Mouse (Mus musculus): ENCODE measurements around the gene Paqr8.
A peak's percentile ranks its signal among the peaks of the same experiment; 100 is the strongest.

The Paqr8 gene

DNA sequence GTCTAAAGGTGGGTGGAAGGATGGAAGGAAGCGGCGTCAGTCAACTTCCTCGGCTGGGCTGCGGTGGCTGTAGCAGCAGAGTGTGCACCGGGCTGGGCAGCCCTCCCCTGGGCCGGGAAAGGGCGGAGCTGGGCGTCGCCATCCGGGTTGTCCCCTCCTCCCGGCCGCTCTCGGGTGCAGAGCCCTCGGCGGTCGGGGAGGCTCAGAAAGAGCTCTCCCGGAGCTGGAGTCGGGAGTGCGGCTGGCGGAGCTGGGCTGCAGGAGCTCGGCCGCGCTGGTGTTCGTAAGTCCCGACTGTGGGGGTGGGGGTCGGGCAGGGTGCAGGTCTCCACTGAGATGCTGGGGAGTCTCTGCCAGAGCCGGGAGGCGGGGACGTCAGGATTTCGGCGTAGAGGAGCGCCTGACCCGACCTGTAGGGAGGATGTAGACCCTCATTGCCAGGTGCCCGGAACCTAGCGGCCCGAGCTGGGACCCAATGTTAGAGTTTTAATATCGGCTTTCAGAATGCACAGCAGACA lies at the start of gene Paqr8:
Gene Paqr8, plus strand, starts transcription at position 203 of the 518 bp plus-strand sequence.
- peak; percentile 94 for ATAC-seq (ENCODE audit: low TSS enrichment)

DNA sequence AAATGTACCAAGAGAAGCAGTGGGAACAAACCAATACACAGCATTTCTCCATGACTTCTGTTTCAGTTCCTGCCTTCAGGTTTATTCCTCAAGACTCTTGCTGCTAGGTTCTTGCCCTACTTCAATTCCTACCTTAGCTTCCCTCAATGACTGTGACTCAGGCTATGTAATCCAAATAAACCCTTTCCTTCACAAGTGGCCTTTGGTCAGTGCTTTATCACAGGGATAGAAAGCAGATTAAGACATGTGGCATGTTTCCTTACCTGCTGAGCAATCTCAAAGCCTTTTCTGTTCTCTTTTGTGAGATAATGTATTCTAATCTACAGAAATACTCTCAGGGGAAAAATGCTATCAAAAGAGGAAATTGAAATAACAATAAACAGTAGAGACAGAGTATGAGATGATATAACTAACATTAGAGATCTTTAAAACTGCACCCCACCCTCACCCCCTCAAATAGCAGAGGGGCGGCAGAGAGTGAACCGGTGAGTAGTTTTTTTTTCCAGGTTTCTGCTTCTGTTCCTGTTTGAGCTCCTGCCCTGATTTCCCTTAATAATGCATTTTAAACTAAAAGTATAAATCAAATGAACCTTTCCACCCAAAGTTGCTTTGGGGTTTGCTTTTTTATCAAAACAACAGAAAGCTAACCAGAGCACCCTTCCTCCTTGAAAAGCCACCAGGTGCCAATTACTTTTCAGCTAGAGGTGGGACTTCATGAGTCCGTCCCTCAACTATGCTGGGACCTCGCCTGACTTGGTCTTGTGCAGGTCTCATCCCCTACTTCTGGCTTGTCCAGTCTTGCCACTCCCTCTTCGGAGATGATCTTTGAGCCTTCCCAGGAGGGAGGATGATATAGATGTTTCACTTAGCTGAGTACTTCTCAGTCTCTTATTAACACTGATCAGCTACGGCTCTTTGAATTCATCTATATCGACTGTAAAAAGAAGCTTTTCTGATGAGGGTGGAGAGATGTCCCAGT lies 33.2 kb upstream of the Paqr8 start:
- ATAC-seq (ENCODE audit: low TSS enrichment) = no peak

DNA sequence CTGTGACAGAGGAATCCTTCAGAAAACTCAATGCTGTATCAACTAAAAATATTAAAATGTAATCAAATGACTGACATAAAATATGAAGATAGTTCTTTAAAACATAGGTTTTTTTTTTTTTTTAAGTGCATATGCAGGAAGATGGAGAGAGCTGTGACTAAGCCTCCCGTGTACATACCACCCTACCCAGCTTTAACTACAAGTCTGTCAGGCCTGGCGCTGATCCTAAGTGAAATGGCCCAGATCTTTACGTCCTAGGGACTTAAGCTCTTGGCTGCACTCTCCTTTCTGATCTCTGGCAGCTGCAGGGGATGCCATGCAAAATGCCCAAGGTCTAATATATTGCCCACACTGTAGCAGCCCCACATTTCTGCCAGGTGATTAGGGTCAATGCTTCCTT lies 29.6 kb upstream of the Paqr8 start:
- ATAC-seq (ENCODE audit: low TSS enrichment) = peak; percentile 67; the same call in 1 of the 2 replicates

DNA sequence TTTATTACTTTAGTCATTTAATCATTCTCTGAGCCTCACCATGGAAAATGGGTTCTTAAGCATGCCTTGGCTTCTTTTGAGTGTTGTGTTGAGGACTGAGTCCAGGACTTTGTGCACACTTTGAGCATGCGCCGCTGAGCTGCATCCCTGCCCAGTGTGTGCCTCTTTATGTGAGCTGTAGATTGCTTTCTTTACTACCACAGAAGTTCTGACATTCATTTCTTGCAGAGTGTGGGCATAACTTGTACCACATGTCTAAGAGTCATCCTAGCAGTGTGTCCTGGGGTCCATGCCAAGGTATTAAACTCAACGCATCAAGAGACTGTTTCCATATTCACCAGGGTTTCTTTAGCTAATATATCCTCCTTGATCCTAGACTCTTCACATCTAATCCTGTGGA lies 28.5 kb upstream of the Paqr8 start:
- ATAC-seq (ENCODE audit: low TSS enrichment) = peak; percentile 57

DNA sequence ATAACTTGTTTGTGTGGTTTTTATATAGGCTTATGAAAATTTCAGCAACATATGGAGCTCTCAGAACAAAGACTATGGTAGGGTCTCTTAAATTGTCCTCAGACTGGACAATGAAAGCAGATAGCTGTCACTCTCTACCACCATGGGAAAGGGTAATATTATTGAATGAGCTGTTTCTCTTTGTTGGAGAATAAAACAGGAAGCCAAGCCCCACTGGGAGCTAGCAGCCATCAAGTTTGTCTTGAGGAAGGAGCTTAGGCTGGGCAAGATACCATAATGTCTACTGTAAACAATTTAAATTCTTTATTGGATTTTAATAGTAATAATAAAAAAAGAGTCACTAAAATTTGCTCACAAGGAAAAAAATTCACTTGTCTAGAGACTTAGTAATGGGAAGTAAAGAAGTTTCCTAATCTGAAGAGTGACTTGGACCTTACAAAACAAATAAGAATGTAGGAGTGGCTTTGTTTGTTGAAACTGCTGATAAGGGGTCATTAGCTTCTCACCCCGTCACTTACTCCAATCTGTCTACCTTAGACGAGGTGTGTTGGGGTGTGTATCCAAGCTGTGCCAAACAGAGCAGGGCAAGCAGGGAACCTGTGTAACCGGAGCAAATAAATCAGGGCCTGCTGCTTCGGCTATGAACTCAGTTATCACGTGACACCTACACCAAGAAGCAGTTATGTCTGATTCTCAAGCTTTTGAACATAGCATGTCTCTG lies 26.8 kb upstream of the Paqr8 start:
- no peak for ATAC-seq (ENCODE audit: low TSS enrichment)

DNA sequence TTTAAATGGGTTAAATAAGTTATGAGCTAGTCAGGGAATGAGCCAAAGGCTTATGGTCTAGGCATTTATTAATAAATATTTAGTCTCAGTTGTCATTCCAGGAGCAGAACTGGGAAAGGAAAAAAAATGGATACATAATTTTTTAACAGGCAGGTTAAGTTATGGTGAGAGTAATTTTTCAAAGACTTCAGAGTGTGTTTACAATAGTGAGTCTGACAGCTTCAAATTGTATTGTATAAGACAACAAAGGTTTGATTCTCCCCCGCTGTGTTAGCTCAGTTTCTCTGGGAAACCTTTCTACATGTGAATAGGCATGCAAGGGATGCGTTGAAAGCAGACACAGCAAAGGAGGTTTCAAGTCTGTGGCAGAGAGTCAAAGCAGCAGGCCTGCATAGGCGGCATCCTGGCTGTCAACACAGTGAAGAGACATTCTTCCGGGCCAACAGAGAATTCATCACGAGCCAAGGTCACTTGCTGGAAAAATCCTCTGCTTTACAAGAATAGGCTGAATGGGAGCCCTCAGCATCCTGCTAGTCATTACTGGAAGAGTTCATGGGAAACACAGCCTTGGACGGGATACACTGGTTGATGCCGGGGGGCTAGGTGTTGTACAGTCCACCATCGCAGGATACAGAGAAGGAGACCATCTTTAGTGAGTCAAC lies 23.0 kb upstream of the Paqr8 start:
- peak; percentile 94 for ATAC-seq (ENCODE audit: low TSS enrichment)

DNA sequence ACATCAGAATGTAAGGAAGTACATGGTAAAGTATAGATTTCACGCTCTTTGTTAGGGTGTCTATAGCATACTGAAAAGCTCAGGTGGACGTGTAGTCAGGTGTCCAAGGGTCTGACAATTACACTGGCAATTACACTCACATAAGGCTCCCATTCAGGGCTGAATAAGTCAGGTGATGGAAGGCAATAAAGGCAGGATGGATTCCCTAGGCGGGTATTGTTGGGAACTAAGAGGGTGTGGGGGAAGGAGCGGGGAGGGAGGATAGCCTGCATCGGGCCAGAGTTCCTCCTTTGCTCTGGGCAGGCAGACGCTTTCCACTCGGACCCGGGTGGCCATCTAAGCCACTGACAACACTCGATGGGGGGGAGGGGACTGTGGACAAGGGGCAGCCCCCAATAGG lies 22.4 kb upstream of the Paqr8 start:
- 0 out of 2 replicates have a peak, but pooled peaks have one; percentile 9 for ATAC-seq (ENCODE audit: low TSS enrichment)

DNA sequence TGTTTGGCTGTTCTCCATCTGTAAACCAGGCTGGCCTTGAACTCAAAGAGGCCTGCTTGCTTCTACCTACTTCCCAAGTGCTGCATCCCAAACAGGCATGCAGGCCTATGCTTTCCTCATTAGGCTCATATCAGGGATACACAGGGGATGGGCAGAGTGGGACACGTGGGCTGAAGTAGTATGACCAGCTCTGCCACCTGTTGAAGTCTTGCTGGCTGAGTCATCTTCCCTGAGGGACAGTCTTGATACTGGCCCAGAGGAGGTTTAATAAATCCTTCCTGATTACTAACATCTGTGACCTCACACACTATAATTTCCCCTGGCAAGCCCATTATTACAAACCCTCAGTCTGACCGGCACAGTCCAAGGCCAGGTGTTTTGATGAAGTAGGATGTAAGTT lies 19.5 kb upstream of the Paqr8 start:
- no peak for ATAC-seq (ENCODE audit: low TSS enrichment)

DNA sequence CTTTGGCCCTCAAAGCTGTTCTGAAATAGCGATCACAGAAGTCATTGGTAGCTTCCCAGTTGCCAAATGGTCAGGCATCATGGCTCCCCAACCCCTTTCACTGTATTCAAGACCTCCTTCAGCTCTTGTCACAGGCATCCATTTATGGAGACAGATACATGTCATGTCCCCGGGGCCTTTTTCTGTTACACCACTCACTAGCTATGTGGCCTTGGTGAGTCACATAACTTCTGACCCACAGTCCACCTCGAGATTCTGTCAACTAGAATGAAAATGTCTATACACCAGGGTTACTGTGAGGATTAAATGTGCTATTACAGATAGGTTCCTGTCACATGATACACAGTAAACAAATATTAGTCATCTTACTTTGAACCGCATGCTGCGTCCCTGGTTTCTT lies 17.9 kb upstream of the Paqr8 start:
- no peak for ATAC-seq (ENCODE audit: low TSS enrichment)

DNA sequence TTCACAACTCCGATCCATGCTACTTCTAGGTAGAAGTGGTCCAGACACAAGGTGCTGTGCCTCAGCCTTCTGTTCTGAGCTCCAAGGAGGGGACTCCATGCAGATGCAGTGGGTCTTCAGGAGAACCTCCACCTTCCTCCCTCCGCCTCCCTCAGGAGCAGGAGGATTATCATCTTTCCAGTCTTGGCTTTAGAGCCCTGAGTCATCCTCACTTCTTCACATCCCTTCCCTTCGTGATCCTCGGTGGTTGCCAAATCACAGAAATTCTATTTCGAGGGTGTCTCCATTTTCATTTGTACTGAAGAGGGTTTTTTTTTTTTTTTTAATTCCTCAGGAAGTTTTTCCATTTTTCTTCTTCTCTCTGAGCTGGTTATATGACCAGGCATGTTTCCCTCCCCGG lies 16.3 kb upstream of the Paqr8 start:
- ATAC-seq (ENCODE audit: low TSS enrichment) = peak; percentile 92

DNA sequence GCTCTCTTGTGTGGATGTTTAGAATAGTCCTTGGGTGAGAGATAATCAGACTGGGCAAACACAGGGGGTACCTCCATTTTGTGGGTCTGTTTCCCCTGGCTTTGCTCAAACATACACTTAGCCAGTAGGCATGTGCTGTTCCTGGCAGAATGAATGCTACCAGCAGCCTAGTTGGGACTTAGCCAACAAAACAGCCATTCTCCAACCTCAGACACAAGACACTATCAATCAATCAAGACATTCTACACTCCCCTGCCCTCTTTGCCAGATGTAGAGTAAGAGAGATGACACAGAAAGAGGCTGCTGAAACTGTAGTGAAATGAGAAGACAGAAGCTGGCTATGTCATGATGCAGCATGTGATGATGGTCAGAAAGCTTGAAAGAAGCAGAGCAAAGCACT lies 13.1 kb upstream of the Paqr8 start:
- no peak for ATAC-seq (ENCODE audit: low TSS enrichment)

DNA sequence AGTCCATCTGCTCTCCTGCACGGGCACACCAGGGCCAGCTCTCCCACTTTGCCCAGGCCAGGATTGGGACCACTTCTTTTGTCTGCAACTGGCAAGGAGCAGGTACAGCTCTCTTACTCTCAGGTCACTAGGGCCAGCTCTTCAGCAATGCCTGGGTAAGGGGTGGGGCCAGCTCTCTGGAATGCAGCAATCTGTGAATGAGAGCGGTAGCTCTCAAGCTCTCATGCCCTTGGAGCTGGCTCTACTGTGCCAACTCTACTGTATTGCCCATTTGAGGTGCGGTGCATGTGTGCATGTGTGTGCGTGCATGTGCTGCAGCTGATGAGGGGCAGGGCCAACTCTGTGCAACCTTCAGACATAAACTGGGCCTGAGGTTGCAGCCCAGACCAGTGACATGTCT lies 11.0 kb upstream of the Paqr8 start:
- ATAC-seq (ENCODE audit: low TSS enrichment) = no peak

DNA sequence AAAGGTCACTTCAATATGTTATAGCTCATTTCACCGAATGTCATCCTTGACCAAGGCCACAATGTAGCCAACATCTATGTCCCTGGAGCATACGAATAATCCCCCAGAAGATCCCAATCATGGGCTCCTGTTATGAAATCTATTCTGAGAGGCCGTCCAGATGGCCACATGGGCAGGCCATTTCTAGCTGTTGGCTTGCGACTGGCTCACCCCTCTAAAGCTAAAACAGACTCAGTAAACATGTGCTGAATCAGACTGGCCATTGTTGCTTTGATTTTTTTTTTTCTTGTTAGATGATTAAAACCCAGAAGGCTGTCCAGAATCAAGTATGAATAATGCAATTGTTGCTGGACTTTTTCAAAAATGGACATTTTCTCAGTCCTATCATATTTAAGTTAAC lies 7.3 kb upstream of the Paqr8 start:
- peak; percentile 63 for ATAC-seq (ENCODE audit: low TSS enrichment)

DNA sequence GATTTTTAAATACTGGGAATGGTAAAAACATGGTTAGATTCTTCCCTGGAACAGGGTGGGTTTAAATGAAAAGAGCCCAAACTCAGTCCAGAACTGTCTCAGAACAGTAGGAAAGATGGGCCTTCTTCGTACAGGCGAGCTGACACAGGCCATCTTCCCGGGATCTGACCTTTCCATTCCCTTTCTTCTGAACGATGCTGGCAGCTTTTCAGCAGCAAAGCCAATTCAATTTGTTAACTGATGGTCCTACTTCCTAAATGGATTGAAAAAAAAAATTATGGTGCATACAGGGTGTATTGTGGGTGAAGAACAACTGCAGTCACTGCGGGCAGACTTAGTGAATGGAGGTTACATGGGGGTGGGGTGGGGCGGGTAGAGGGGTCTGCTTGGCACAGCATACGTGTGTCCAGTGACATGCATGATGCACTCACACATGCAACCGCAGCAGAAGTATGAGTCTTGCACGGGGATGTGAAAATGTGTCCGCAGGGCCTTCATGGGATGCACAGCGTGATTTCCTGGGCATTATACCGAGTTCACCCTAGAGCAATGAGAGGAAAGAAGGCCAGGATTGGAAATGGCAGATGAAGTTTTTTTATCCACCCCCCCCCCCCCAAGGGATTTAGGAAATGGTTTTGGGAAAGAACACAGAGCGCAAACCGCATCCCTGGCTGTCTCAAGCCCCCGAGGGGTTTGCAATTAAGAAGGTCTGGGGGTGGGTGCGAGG lies 566 bp upstream of the Paqr8 start:
- ATAC-seq (ENCODE audit: low TSS enrichment) = no peak; the same call in none of the 2 replicates

DNA sequence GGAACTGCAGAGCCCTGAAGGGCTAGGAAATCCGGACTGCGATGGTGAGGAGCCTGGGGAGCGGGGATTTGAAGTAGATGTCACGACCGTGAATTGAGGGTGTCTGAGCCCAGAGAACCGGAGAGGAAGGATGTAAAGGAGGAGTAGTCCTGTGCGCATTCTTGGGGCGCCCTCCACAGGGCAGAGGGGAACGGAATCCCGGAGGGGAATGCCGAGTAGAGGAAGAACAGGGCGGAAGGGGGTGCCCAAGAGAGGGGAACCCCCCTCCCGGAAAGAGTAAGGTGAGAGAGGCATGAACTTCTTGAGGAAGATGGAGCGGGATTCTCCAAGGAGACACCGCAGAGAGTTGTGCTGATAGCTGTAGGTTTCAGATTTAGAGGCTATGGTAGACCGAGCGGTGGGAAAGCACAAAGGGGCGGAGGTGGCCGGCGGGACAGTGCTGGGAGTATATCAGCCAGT lies 564 bp downstream of the Paqr8 start:
- peak; percentile 86 for ATAC-seq (ENCODE audit: low TSS enrichment)

DNA sequence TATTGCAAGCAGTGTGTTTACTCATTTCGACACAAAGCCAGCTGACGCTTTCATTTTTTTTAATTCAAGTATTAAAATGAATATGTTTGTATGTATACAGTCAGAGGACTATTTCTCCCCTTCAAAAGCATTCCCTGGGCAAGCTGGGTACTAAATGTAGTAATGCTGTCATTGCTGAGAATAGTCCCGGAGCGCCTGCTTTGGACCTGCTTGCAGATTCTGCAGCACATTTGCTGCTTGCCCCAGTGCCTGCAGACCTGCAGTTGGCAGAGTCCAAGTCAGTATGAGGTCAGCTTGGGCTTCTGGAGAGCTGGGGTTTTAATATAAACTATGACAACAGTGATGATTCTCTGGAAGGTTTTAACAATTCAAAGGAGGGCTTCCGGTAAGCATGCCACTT lies 2.7 kb downstream of the Paqr8 start:
- no peak for ATAC-seq (ENCODE audit: low TSS enrichment)

DNA sequence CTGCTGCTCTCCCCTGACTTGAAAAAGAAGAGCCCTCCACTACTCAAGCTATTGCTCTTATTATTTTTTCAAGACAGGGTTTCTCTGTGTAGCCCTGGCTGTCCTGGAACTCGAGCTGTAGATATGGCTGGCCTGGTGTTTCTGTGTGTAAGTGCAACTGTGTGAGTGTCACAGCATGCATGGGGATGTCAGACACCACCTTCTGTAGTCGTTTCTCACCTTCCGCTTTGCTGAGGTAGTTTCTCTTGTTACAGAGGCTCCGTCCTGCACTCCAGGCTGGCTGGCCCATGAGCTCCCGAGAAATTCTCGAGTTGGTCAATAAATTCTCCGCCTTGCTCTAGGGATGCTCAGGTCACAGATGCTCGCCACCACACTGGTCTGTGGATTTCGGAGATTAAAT lies 8.0 kb downstream of the Paqr8 start:
- ATAC-seq (ENCODE audit: low TSS enrichment) = no peak

DNA sequence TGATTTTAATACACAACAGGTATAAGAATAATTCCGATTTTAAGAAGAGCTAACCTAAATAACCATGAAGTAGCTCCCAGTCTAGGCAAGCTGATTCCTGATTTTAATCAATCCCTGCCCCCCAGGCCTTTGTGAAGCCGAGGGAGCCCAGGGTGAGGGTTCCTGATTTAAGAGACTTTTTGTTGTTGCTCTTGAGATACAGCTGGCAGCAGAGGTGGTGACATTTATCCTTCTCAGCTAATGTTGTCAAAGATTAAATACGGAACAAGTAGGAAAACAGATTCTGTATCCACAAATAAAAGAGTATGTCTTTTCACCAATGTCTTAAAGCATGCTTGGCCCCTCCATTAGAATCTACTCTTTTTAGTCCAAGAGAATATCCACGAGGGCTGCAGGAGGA lies 9.9 kb downstream of the Paqr8 start:
- ATAC-seq (ENCODE audit: low TSS enrichment) = no peak

DNA sequence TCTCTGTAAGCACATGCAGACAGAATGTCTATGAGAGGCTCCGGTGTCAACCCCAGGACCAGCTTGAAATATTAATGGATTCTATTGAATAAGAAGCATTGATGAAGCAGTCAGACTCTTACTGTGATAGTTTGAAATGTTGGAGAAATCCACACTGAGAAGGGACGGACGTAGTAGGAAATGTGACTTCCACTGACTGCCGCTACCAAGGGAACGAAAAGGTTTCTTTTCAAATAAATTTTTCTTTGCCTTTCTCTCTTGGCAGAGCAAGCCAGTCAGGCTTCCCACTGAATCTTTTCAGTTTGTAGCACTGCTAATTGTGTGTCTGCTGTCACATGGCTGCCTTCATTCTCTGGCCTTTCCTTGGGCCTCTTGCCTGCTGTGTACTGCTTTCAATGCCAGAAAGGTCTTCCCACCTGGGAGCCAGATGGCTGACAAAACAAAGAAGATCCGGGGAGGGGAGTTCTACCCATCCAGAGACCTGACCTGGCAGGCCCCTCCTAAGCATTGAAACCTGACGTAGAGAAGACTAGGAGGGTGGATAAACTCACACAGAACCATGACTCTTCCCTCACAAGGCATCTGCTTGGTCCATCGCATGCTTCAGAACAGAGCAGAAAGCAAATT lies 15.2 kb downstream of the Paqr8 start:
- ATAC-seq (ENCODE audit: low TSS enrichment) = peak; percentile 62

DNA sequence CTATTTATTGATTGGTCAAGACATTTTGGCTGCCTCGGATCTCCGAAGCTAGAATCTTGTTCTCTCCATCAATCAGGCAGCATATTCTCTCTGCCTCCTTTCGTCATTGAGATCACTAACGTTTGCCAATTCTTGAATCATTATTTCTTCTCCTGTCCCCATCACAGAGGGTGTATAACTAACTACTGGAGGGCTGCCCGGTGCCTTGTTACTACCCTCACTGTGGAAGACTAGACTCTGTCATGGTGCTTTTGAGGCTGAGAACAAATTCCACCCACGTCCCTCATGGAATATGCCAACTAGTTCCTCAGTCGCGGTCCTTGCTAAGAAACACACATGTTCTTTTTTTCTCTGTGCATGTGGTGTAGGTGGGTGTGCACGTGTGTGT lies 15.7 kb downstream of the Paqr8 start:
- peak; percentile 88 for ATAC-seq (ENCODE audit: low TSS enrichment)

DNA sequence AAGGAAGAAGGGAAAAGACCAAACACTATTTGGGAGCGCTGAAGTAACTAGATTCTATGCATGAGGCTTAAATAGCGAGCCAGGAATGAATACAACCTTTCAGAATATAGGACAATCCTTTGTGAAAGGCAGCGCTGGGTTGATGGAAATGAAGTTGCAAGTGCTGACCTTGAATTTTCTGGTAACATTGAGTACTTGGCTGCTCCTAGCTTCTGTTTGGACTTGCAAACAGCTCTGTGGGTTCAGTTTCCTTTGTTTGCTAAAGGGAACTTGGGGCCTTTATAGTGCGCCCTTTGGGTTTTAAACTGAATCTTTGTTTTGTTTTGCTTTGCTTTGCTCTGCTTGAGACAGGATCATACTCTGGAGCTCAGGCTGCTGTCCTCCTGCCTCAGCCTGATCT lies 18.1 kb downstream of the Paqr8 start:
- peak; percentile 3; the same call in 1 of the 2 replicates for ATAC-seq (ENCODE audit: low TSS enrichment)

Measured in frontal cortex, adult (tissue).